In the genomic region with DNA sequence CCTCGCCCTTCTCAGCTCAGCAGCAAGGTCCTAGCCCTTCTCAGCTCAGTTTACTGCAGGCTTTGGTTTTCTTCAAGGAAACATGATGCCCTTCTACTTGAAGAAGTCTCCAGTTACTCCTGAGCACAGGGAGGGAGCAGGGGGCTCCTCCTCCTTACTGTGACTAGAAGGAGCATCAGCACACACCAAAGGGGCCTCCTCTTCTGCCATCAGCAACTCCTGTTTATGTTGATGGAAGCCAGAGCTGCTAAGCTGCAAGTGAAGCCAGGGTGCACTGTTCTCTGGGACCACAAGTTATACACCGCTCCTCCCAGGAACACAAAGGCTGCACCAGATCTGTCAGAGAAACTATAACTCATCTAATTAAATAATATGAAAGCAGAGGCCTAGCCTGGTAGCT, we compare ENCODE assay signal across 9 mouse cellular contexts. TPM values are rescaled to one million over a fixed set of nuclear protein-coding genes. Genes with fewer than 3 reads are reported as not detected.
DNase-seq lines count a peak whose midpoint lies in the region; ATAC-seq lines count a peak whose summit lies in the region.
"Had no signal": no experiment of that assay in that cellular context is flagged by ENCODE, and none has a peak within 500 bp of the region (broad histone marks: within the 10 kb centered on the region; RNA-seq: fewer than 3 reads in every experiment).

No protein-coding gene starts in this region.

- no peak for ATAC-seq in hindbrain, embryonic 11.5 days (ENCODE audit: low FRiP score)
- ATAC-seq in hindbrain, embryonic 12.5 days (ENCODE audit: low FRiP score) = no peak
- no peak for ATAC-seq in limb, embryonic 15.5 days (ENCODE audit: insufficient number of reproducible peaks, low FRiP score, low TSS enrichment, low read depth)

- H3K9ac ChIP-seq in hindbrain, embryonic 11.5 days (ENCODE audit: low read depth, low read length) = no peak overlapping the region
- H3K9ac ChIP-seq in hindbrain, embryonic 12.5 days = no peak overlapping the region
- H3K9ac ChIP-seq in limb, embryonic 15.5 days = no peak overlapping the region

- H3K4me2 ChIP-seq in hindbrain, embryonic 11.5 days (replicated peaks; ENCODE audit: low read depth, low read length) = no peak overlapping the region
- H3K4me2 ChIP-seq in hindbrain, embryonic 12.5 days (replicated peaks) = no peak overlapping the region
- H3K4me2 ChIP-seq in limb, embryonic 15.5 days = no peak overlapping the region

- no peaks in the 10 kb centered on the region for H3K9me3 ChIP-seq in hindbrain, embryonic 11.5 days (ENCODE audit: control insufficient read depth, low read length)
- H3K9me3 ChIP-seq in hindbrain, embryonic 12.5 days (replicated peaks) = no peaks in the 10 kb centered on the region
- no peaks in the 10 kb centered on the region for H3K9me3 ChIP-seq in limb, embryonic 15.5 days

- H3K27me3 ChIP-seq in hindbrain, embryonic 11.5 days (ENCODE audit: control insufficient read depth, insufficient read depth, low read length) = no peaks in the 10 kb centered on the region
- H3K27me3 ChIP-seq in hindbrain, embryonic 12.5 days = no peaks in the 10 kb centered on the region
- no peaks in the 10 kb centered on the region for H3K27me3 ChIP-seq in limb, embryonic 15.5 days

- no peaks in the 10 kb centered on the region; the same call in 1 of the 2 replicates for H3K4me1 ChIP-seq in hindbrain, embryonic 11.5 days (replicated peaks; ENCODE audit: control insufficient read depth, insufficient read depth, low read length)
- H3K4me1 ChIP-seq in hindbrain, embryonic 12.5 days = peaks cover 31% of the 10 kb centered on the region
- peaks cover 30% of the 10 kb centered on the region for H3K4me1 ChIP-seq in limb, embryonic 15.5 days

- no peak overlapping the region for H3K4me3 ChIP-seq in hindbrain, embryonic 11.5 days (ENCODE audit: low read depth, low read length)
- H3K4me3 ChIP-seq in hindbrain, embryonic 12.5 days = no peak overlapping the region
- no peak overlapping the region for H3K4me3 ChIP-seq in limb, embryonic 15.5 days

- H3K27ac ChIP-seq in hindbrain, embryonic 11.5 days (ENCODE audit: low read depth, low read length) = 0 out of 2 replicates have a peak overlapping the region, but pooled peaks have one; percentile 36
- no peak overlapping the region for H3K27ac ChIP-seq in hindbrain, embryonic 12.5 days
- peak overlapping the region; percentile 77 for H3K27ac ChIP-seq in limb, embryonic 15.5 days

- DNase-seq in hindbrain, embryonic 11.5 days (ENCODE audit: low spot score) = no peak
- DNase-seq in MEL-GATA-1-ER (ENCODE audit: extremely low read depth, low read depth) = peak; percentile 45
- peak; percentile 42 for DNase-seq in embryo, embryonic 9.5 days (ENCODE audit: extremely low spot score)
- DNase-seq in gastrocnemius, postnatal 4 days (ENCODE audit: low spot score in 2 of 2) = no peak
- no peak for DNase-seq in testis, postnatal 14 days (ENCODE audit: low spot score)
- no peak for DNase-seq in natural killer cell, adult 2 months (ENCODE audit: low spot score in 2 of 2)
- DNase-seq: lung, adult 2 months had no signal

- H3K36me3 ChIP-seq in hindbrain, embryonic 11.5 days (ENCODE audit: control insufficient read depth, insufficient read depth, low read length) = no peaks in the 10 kb centered on the region
- no peaks in the 10 kb centered on the region for H3K36me3 ChIP-seq in hindbrain, embryonic 12.5 days
- H3K36me3 ChIP-seq in limb, embryonic 15.5 days = no peaks in the 10 kb centered on the region

- WGBS in hindbrain, embryonic 11.5 days = 63% methylated on average over 2 of the region's 2 CpGs
- WGBS in hindbrain, embryonic 12.5 days = 72% methylated on average over 2 of the region's 2 CpGs
- WGBS in limb, embryonic 15.5 days = 46% methylated on average over 2 of the region's 2 CpGs

RNA-seq across cellular contexts. Expression of a gene that starts 34.4 kb away (rescaled TPM):
- 34.8 and 38.9 TPM in 2 replicates for polyA plus RNA-seq in hindbrain, embryonic 11.5 days (2014; fragmentation: Nextera tagmentation; extraction: Ambion mirVana)
- polyA plus RNA-seq in hindbrain, embryonic 12.5 days (2016; fragmentation: Nextera tagmentation; extraction: Ambion mirVana) = 31.7 and 40.8 TPM in 2 replicates
- polyA plus RNA-seq in limb, embryonic 15.5 days (2015; fragmentation: Nextera tagmentation; extraction: Ambion mirVana) = 33.5 and 35.7 TPM in 2 replicates
- 10 to 100 TPM; 10.5 to 10.6 TPM for total RNA-seq in gastrocnemius, postnatal 4 days (2021)

Comparison
In these comparisons a context has a peak if more than half of its experiments do, and no peak if none do; other contexts are left out.
1. DNase-seq: peak in MEL-GATA-1-ER (single experiment) and embryo, embryonic 9.5 days (single experiment); none in hindbrain, embryonic 11.5 days (single experiment), gastrocnemius, postnatal 4 days (0 of 2), testis, postnatal 14 days (single experiment) and natural killer cell, adult 2 months (0 of 2).